Mouse (Mus musculus) intestine, embryonic 16.5 days (tissue): Measurements from ENCODE around the gene Pip4k2c. TPM values are rescaled to one million over a fixed set of nuclear protein-coding genes. Genes with fewer than 3 reads are reported as not detected.

Experiments
- ATAC-seq: fragments of 200-750 bp; cut with Nextera tagmentation; 2 replicates; pipeline ENCODE4 v1.8.0; 2017; ENCODE audit warnings: moderate TSS enrichment, moderate library complexity
- H3K27ac ChIP-seq: fragments of 300-500 bp; sonication (generic); 2 replicates; pipeline ENCODE4 v1.5.1; 2014; ENCODE audit warnings: mild to moderate bottlenecking, low read length
- H3K27me3 ChIP-seq: fragments of 300-500 bp; sonication (generic); replicated peaks from 2 replicates; pipeline ENCODE4 v1.6.1; 2014; ENCODE audit warnings: low read length, control low read depth, mixed read lengths; ENCODE audit not compliant: control insufficient read depth, insufficient read depth
- H3K36me3 ChIP-seq: fragments of 300-500 bp; sonication (generic); 2 replicates; pipeline ENCODE4 v1.6.1; 2014; ENCODE audit warnings: low read length, control low read depth; ENCODE audit not compliant: control insufficient read depth, insufficient read depth
- H3K4me1 ChIP-seq: fragments of 300-500 bp; sonication (generic); 2 replicates; pipeline ENCODE4 v1.6.1; 2014; ENCODE audit warnings: low read length, control low read depth, mixed read lengths; ENCODE audit not compliant: control insufficient read depth, insufficient read depth
- H3K4me2 ChIP-seq: fragments of 300-500 bp; sonication (generic); 2 replicates; pipeline ENCODE4 v1.6.1; 2014; ENCODE audit warnings: low read depth, low read length, control low read depth
- H3K4me3 ChIP-seq: fragments of 300-500 bp; sonication (generic); 2 replicates; pipeline ENCODE4 v1.5.1; 2014; ENCODE audit warnings: mild to moderate bottlenecking, low read length
- H3K9ac ChIP-seq: fragments of 300-500 bp; sonication (generic); 2 replicates; pipeline ENCODE4 v1.6.1; 2014; ENCODE audit warnings: low read depth, low read length
- H3K9me3 ChIP-seq: fragments of 300-500 bp; sonication (generic); 2 replicates; pipeline ENCODE4 v1.6.1; 2016; ENCODE audit warnings: low read length, control low read depth; ENCODE audit not compliant: control insufficient read depth
- WGBS: fragments of 180-500 bp; shearing (Covaris S2); extraction: QIAGEN DNeasy Blood & Tissue Kit; methylation state at CpG from one replicate; pipeline ENCODE4 v1.1.7; 2014; 5-methylcytosine and 5-hydroxymethylcytosine counted together
- polyA plus RNA-seq: library from polyadenylated mRNA; unstranded; fragments of >200 nt; fragmentation: Nextera tagmentation; extraction: Ambion mirVana; gene quantifications from 2 replicates; pipeline ENCODE4 v1.2.1, GENCODE M21; 2015

The Pip4k2c gene
- polyA plus RNA-seq, 1 experiment from 2014 or later, result 40.3 TPM

DNA sequence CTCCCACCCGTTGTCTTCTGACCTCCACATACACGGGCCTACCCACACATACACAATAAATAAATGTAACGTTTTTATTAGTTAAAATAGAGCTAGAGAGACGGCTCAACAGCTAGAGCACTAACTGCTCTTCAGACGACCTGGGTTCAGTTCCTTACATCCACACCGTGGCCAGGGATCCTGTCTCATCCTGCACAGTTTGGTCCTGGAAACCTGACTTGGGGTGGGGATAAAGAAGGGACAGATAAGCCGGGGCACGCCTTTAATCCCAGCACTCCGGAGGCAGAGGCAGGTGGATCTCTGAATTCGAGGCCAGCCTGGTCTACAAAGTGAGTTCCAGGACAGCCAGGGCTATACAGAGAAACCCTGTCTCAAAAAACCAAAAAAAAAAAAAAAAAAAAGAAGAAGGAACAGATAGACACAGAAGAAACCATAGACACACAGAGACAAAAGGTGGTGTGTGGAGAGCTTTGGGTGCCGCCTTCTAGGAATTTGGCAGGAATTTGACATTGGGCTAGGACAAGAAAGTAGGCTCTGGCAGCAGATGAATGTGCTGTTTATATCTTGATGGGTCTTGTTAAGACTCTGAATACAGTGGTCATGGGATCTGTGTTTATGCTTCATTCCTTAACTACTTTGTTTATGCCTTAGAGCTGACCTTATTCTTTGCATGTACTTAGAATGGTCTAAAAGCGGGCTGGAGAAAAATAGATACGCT, 2.5 kb upstream of the Pip4k2c start:
- WGBS, result 78% methylated on average over 13 of the region's 13 CpGs
- Histone ChIP-seq H3K9me3 (no peaks in the 10 kb centered on the region), H3K4me2 (no peak overlapping the region), H3K27ac (no peak overlapping the region), H3K4me1 (peaks cover 13% of the 10 kb centered on the region; the same call in 1 of the 2 replicates), H3K9ac (no peak overlapping the region), H3K4me3 (no peak overlapping the region), H3K27me3 (no peaks in the 10 kb centered on the region), H3K36me3 (no peaks in the 10 kb centered on the region)
- no peak for ATAC-seq

- no peaks in the 10 kb centered on the region for H3K36me3 ChIP-seq
- no peak overlapping the region for H3K4me2 ChIP-seq
- peaks cover 13% of the 10 kb centered on the region; the same call in 1 of the 2 replicates for H3K4me1 ChIP-seq
- no peak overlapping the region for H3K4me3 ChIP-seq
- 82% methylated on average over 8 of the region's 8 CpGs for WGBS
- no peak for ATAC-seq
- H3K27me3 ChIP-seq, result no peaks in the 10 kb centered on the region
- H3K9ac ChIP-seq, result no peak overlapping the region
- H3K27ac ChIP-seq, result no peak overlapping the region
- H3K9me3 ChIP-seq, result no peaks in the 10 kb centered on the region
These were observed 1.9 kb upstream of the Pip4k2c start for GRCm38 (mm10) chr10:127213272-127213671.

DNA sequence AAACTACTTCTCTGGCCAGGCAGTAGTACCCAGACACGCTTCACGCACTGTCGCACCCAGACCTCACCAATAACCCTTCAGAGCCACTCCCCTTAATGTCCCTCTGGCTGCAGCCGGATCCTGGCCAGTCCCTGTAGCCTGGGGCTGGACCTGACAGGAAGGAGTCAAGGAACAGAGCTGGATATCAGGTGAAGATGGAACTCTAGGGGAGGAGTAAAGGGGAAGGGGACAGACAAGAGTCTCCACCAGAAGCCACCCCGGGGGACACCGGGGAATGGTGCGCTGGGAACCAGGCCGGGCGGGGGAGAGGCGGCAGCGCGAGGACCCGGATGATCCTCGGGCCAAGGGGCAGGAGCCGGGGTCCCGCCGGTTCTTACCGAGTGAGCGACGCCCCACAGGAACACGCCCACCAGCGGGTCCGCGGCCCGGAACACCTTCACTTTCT, 402 bp downstream of the Pip4k2c start:
- Histone ChIP-seq H3K9ac (peak overlapping the region; percentile 87), H3K9me3 (no peaks in the 10 kb centered on the region), H3K4me2 (peak overlapping the region; percentile 84), H3K36me3 (peaks cover 6% of the 10 kb centered on the region; the same call in 1 of the 2 replicates), H3K4me3 (peak overlapping the region; percentile 88), H3K4me1 (peaks cover 13% of the 10 kb centered on the region; the same call in 1 of the 2 replicates), H3K27me3 (no peaks in the 10 kb centered on the region), H3K27ac (peak overlapping the region; percentile 76)
- under 1% methylated on average over 25 of the region's 25 CpGs for WGBS
- ATAC-seq, result peak; percentile 70

DNA sequence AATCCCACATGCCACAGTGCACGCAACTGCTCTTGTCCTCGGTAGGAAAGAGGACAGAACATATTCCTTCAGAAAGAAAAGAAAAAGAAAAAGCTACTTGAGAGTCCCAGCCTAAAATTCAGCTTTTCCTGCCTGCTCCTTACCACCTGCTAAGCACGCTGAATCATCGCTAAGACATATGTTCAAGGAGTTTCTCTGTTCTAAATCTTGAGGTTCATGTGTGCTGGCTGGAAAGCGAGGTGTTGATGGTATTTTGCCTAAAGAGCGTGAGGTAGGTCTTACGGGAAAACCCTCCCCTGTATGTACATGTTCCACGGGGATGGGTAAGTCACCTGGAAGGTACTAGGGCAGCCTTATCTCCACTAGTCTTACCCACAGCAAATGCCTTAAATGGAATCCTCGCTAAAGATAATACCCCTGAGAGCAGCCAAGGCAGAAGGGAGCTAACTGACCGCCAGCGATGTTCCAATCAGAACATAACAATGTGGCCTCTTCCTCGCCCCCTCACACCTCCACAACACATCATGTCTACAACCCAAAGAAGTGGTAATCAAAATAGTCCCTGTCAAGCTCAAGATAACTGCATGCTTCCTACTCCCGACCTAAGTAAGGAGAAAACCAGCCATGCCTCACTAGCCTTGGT, 1.3 kb downstream of the Pip4k2c start:
- Histone ChIP-seq H3K4me2 (peak overlapping the region; percentile 84), H3K27me3 (no peaks in the 10 kb centered on the region), H3K4me1 (peaks cover 13% of the 10 kb centered on the region; the same call in 1 of the 2 replicates), H3K9me3 (no peaks in the 10 kb centered on the region), H3K9ac (peak overlapping the region; percentile 87), H3K4me3 (peak overlapping the region; percentile 88), H3K27ac (no peak overlapping the region), H3K36me3 (peaks cover 10% of the 10 kb centered on the region; the same call in 1 of the 2 replicates)
- ATAC-seq, result no peak
- 83% methylated on average over 13 of the region's 13 CpGs for WGBS

- ATAC-seq, result no peak
- Histone ChIP-seq H3K9me3 (no peaks in the 10 kb centered on the region), H3K27ac (no peak overlapping the region), H3K27me3 (no peaks in the 10 kb centered on the region), H3K36me3 (peaks cover 10% of the 10 kb centered on the region; the same call in 1 of the 2 replicates), H3K9ac (no peak overlapping the region), H3K4me1 (peaks cover 9% of the 10 kb centered on the region; the same call in 1 of the 2 replicates), H3K4me2 (no peak overlapping the region), H3K4me3 (no peak overlapping the region)
- WGBS, result 84% methylated on average over 4 of the region's 4 CpGs
These were observed 2.5 kb downstream of the Pip4k2c start for GRCm38 (mm10) chr10:127208921-127209320.

DNA sequence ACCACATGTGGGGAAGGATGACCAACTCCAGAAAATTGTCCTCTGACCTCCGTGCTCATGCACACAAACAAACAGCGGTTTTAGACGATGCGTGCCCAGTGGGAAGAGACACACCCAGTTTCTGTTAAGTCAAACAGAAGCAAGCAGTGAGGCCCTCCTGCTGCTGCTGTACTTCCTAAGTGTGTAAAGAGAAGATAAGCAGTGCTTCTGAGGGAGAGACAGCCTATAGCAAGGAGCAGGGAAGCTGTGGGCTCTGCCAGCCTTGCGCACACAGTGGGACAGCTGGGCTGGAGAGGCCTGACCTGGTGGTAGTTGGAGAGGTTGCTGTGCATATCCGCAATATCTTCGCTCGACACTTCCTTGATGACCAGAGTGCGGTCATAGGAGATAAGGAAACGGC, 6.0 kb downstream of the Pip4k2c start:
- H3K36me3 ChIP-seq, result peaks cover 14% of the 10 kb centered on the region; the same call in 1 of the 2 replicates
- 71% methylated on average over 10 of the region's 10 CpGs for WGBS

DNA sequence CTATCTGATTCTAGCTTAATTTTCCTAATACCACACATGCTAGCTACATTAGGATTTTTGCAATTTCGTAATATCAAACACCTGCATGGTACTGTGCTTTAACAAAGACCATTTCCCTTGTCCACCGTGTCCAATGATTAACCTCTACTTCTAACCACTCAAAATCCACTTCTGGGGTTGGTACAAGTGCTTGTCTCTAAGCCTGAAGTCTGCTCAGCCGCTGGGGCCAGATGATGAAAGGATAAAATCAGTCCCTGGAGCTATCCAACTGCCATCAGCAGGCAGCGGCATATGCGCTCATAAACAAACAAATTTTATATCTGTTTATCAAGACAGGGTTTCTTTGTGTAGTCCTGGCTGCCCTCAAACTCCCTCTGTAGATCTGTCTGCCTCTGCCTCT, 6.8 kb downstream of the Pip4k2c start:
- H3K4me3 ChIP-seq, result no peak overlapping the region
- no peaks in the 10 kb centered on the region for H3K27me3 ChIP-seq
- H3K4me2 ChIP-seq, result no peak overlapping the region
- peaks cover 14% of the 10 kb centered on the region; the same call in 1 of the 2 replicates for H3K36me3 ChIP-seq
- 90% methylated on average over 5 of the region's 5 CpGs for WGBS
- no peak for ATAC-seq
- no peak overlapping the region for H3K9ac ChIP-seq
- no peak overlapping the region for H3K27ac ChIP-seq
- no peaks in the 10 kb centered on the region for H3K4me1 ChIP-seq
- no peaks in the 10 kb centered on the region for H3K9me3 ChIP-seq

More for the DNA sequence above, 6.0 kb downstream of the Pip4k2c start:
- ATAC-seq, result peak; percentile 85
- H3K9ac ChIP-seq, result no peak overlapping the region; the same call in 1 of the 2 replicates
- no peak overlapping the region for H3K4me2 ChIP-seq
- no peak overlapping the region for H3K4me3 ChIP-seq
- no peak overlapping the region for H3K27ac ChIP-seq
- no peaks in the 10 kb centered on the region for H3K9me3 ChIP-seq
- H3K4me1 ChIP-seq, result peaks cover 3% of the 10 kb centered on the region; the same call in 1 of the 2 replicates
- H3K27me3 ChIP-seq, result no peaks in the 10 kb centered on the region

DNA sequence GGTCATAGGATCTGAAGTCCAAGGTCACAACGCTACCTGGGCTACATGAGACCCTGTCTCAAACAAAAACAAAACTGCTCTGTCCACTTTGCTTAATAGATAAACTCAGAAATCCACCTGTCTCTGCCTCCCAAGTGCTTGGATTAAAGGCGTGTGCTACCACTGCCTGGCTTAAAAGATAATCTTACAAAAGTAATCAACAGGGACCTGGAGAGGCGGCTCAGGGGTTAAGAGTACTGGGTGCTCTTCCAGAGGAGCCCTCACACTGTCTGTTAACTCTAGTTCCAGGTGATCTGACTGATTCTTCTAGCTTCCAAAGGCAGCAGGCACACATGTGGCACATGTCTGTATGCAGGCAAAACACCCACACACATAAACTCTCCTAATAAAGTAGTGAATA, 8.3 kb downstream of the Pip4k2c start:
- ATAC-seq, result peak; percentile 65
- no peaks in the 10 kb centered on the region for H3K4me1 ChIP-seq
- H3K27me3 ChIP-seq, result no peaks in the 10 kb centered on the region
- WGBS, result 85% methylated on average over 3 of the region's 3 CpGs
- peaks cover 18% of the 10 kb centered on the region; the same call in 1 of the 2 replicates for H3K36me3 ChIP-seq
- no peak overlapping the region for H3K27ac ChIP-seq
- H3K4me3 ChIP-seq, result no peak overlapping the region
- H3K4me2 ChIP-seq, result no peak overlapping the region
- H3K9me3 ChIP-seq, result no peaks in the 10 kb centered on the region
- H3K9ac ChIP-seq, result no peak overlapping the region

DNA sequence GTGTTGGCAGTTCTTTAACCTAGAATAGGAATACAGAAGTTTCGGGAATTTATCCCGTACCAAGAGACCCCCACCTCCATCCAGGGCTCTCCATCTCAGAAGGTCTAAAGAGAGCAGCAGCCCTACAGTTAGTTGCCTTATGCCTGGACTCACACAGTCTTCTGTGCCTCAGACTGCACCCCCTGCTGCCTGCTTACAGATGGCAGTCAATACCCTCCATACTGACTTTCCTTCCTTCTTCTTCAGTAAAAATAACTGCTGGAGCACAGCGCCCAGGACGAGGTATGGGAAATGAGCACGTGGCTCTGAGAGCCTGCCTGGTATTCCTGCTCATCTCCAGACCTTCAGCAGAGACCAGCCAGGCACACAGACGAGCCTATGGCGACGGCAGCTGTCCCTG, 11.1 kb downstream of the Pip4k2c start:
- Histone ChIP-seq H3K36me3 (peaks cover 10% of the 10 kb centered on the region; the same call in 1 of the 2 replicates), H3K4me3 (no peak overlapping the region), H3K4me2 (no peak overlapping the region), H3K9me3 (no peaks in the 10 kb centered on the region), H3K9ac (no peak overlapping the region), H3K27me3 (no peaks in the 10 kb centered on the region), H3K4me1 (peaks cover 3% of the 10 kb centered on the region; the same call in 1 of the 2 replicates), H3K27ac (no peak overlapping the region)
- WGBS, result 82% methylated on average over 8 of the region's 8 CpGs
- no peak for ATAC-seq
